Mouse (Mus musculus) kidney, embryonic 15.5 days (tissue): ENCODE measurements around the gene Olfr212. TPM values are rescaled to one million over a fixed set of nuclear protein-coding genes. Genes with fewer than 3 reads are reported as not detected.
"Not testable (repeated sequence)": the region's sequence is repeated elsewhere in the genome, so short reads cannot be mapped to it uniquely, and the experiment has no call there.

Source experiments
- ATAC-seq: fragments of 200-750 bp; cut with Nextera tagmentation; replicated peaks from 2 replicates; pipeline ENCODE4 v1.8.0; 2017; ENCODE audit warnings: moderate TSS enrichment; ENCODE audit not compliant: low FRiP score
- H3K27ac ChIP-seq: fragments of 300-500 bp; sonication (generic); 2 replicates; pipeline ENCODE4 v1.5.1; 2015; ENCODE audit warnings: mild to moderate bottlenecking, inconsistent platforms
- H3K27me3 ChIP-seq: fragments of 300-500 bp; sonication (generic); 2 replicates; pipeline ENCODE4 v1.6.1; 2015; ENCODE audit warnings: inconsistent platforms
- H3K36me3 ChIP-seq: fragments of 300-500 bp; sonication (generic); 2 replicates; pipeline ENCODE4 v1.6.1; 2015; ENCODE audit warnings: inconsistent platforms
- H3K4me1 ChIP-seq: fragments of 300-500 bp; sonication (generic); 2 replicates; pipeline ENCODE4 v1.6.1; 2015; ENCODE audit warnings: inconsistent platforms
- H3K4me2 ChIP-seq: fragments of 300-500 bp; sonication (generic); 2 replicates; pipeline ENCODE4 v1.6.1; 2015; ENCODE audit warnings: moderate library complexity, mild to moderate bottlenecking, inconsistent platforms
- H3K4me3 ChIP-seq: fragments of 300-500 bp; sonication (generic); replicated peaks from 2 replicates; pipeline ENCODE4 v1.5.1; 2015; ENCODE audit warnings: mild to moderate bottlenecking, inconsistent platforms
- H3K9ac ChIP-seq: fragments of 300-500 bp; sonication (generic); 2 replicates; pipeline ENCODE4 v1.6.1; 2015; ENCODE audit warnings: mild to moderate bottlenecking, inconsistent platforms
- H3K9me3 ChIP-seq: fragments of 300-500 bp; sonication (generic); replicated peaks from 2 replicates; pipeline ENCODE4 v1.6.1; 2016; ENCODE audit warnings: inconsistent platforms
- WGBS: fragments of 180-500 bp; shearing (Covaris S2); methylation state at CpG from one replicate; pipeline ENCODE4 v1.1.7; 2015; ENCODE audit warnings: mixed read lengths; 5-methylcytosine and 5-hydroxymethylcytosine counted together
- polyA plus RNA-seq: library from polyadenylated mRNA; unstranded; fragments of >200 nt; fragmentation: Nextera tagmentation; extraction: Ambion mirVana; gene quantifications from 2 replicates; pipeline ENCODE4 v1.2.1, GENCODE M21; 2015

Gene Olfr212
- not detected in 2 replicates for polyA plus RNA-seq

- 92% methylated on average over 20 of the region's 20 CpGs for WGBS
- not testable (repeated sequence) for H3K4me1 ChIP-seq, H3K4me3 ChIP-seq, H3K4me2 ChIP-seq, H3K36me3 ChIP-seq, H3K27me3 ChIP-seq, H3K27ac ChIP-seq, H3K9ac ChIP-seq, ATAC-seq
- peaks cover 17% of the 10 kb centered on the region for H3K9me3 ChIP-seq
Measured at GRCm38 (mm10) chr6:116506302-116507003, at the start of gene Olfr212. Gene Olfr212, plus strand, starts transcription at chr6:116506516.

- whole genome bisulfite sequencing: 71% methylated on average over 4 of the region's 4 CpGs
- Histone ChIP-seq H3K4me2 (no peak overlapping the region), H3K9ac (no peak overlapping the region), H3K4me3 (no peak overlapping the region), H3K27me3 (peaks cover 44% of the 10 kb centered on the region), H3K27ac (no peak overlapping the region), H3K4me1 (peaks cover 8% of the 10 kb centered on the region), H3K36me3 (no peaks in the 10 kb centered on the region), H3K9me3 (no peaks in the 10 kb centered on the region)
- ATAC-seq: no peak
Measured at GRCm38 (mm10) chr6:116458728-116459127, 47.6 kb upstream of the Olfr212 start.

GRCm38 (mm10) chr6:116459232-116459631 lies 47.1 kb upstream of the Olfr212 start:
- no peak overlapping the region for H3K27ac ChIP-seq
- no peak overlapping the region for H3K9ac ChIP-seq
- no peak overlapping the region for H3K4me3 ChIP-seq
- WGBS: 72% methylated on average over 2 of the region's 2 CpGs
- H3K4me2 ChIP-seq: no peak overlapping the region
- ATAC-seq: no peak
- H3K36me3 ChIP-seq: no peaks in the 10 kb centered on the region
- peaks cover 44% of the 10 kb centered on the region for H3K27me3 ChIP-seq
- no peaks in the 10 kb centered on the region for H3K9me3 ChIP-seq
- peaks cover 8% of the 10 kb centered on the region for H3K4me1 ChIP-seq

GRCm38 (mm10) chr6:116460544-116461283 lies 45.6 kb upstream of the Olfr212 start, which contains the start of gene Alox5:
Gene Alox5, minus strand, starts transcription at chr6:116461178.
- H3K9ac ChIP-seq: no peak within 1 kb of the TSS
- H3K36me3 ChIP-seq: no peaks in the 10 kb centered on the region
- no peaks in the 10 kb centered on the region for H3K9me3 ChIP-seq
- peak within 1 kb of the TSS; percentile 42 for H3K4me3 ChIP-seq
- H3K27me3 ChIP-seq: peaks cover 46% of the 10 kb centered on the region
- peaks cover 8% of the 10 kb centered on the region for H3K4me1 ChIP-seq
- 2% methylated on average over 43 of the region's 43 CpGs for WGBS
- H3K27ac ChIP-seq: no peak within 1 kb of the TSS
- H3K4me2 ChIP-seq: peak within 1 kb of the TSS; percentile 69
- peak; percentile 84 for ATAC-seq

GRCm38 (mm10) chr6:116468081-116468480 lies 38.2 kb upstream of the Olfr212 start:
- H3K36me3 ChIP-seq: no peaks in the 10 kb centered on the region
- H3K27me3 ChIP-seq: 0 out of 2 replicates have a peak, but pooled peaks cover 2% of the 10 kb centered on the region
- 37% methylated on average over 3 of the region's 3 CpGs for WGBS
- no peak overlapping the region for H3K4me3 ChIP-seq
- no peaks in the 10 kb centered on the region for H3K9me3 ChIP-seq
- no peak for ATAC-seq
- no peak overlapping the region for H3K9ac ChIP-seq
- no peaks in the 10 kb centered on the region for H3K4me1 ChIP-seq
- no peak overlapping the region for H3K4me2 ChIP-seq
- no peak overlapping the region for H3K27ac ChIP-seq

- Histone ChIP-seq H3K27ac (no peak overlapping the region), H3K4me1 (no peaks in the 10 kb centered on the region), H3K4me3 (no peak overlapping the region), H3K36me3 (no peaks in the 10 kb centered on the region), H3K4me2 (no peak overlapping the region), H3K9me3 (no peaks in the 10 kb centered on the region), H3K9ac (no peak overlapping the region), H3K27me3 (no peaks in the 10 kb centered on the region)
- 79% methylated on average over 1 of the region's 1 CpGs for WGBS
- no peak for ATAC-seq
Measured at GRCm38 (mm10) chr6:116485081-116485480, 21.2 kb upstream of the Olfr212 start.

GRCm38 (mm10) chr6:116486833-116487232 lies 19.5 kb upstream of the Olfr212 start:
- 61% methylated on average over 1 of the region's 1 CpGs for WGBS
- Histone ChIP-seq H3K4me2 (no peak overlapping the region), H3K9me3 (no peaks in the 10 kb centered on the region), H3K27ac (no peak overlapping the region), H3K9ac (no peak overlapping the region), H3K27me3 (no peaks in the 10 kb centered on the region), H3K4me3 (no peak overlapping the region), H3K4me1 (no peaks in the 10 kb centered on the region), H3K36me3 (no peaks in the 10 kb centered on the region)
- no peak for ATAC-seq

- H3K27ac ChIP-seq: no peak within 1 kb of the TSS
- H3K4me3 ChIP-seq: no peak within 1 kb of the TSS
- no peaks in the 10 kb centered on the region for H3K36me3 ChIP-seq
- ATAC-seq: no peak
- H3K4me2 ChIP-seq: no peak within 1 kb of the TSS
- H3K27me3 ChIP-seq: no peaks in the 10 kb centered on the region
- no peaks in the 10 kb centered on the region for H3K4me1 ChIP-seq
- 78% methylated on average over 4 of the region's 4 CpGs for WGBS
- no peak within 1 kb of the TSS for H3K9ac ChIP-seq
- H3K9me3 ChIP-seq: no peaks in the 10 kb centered on the region
Measured at GRCm38 (mm10) chr6:116488791-116489190, 17.5 kb upstream of the Olfr212 start, which contains the start of gene Olfr211. Gene Olfr211, plus strand, starts transcription at chr6:116489091.

- Histone ChIP-seq H3K27ac (no peak overlapping the region), H3K27me3 (no peaks in the 10 kb centered on the region), H3K9ac (no peak overlapping the region), H3K36me3 (no peaks in the 10 kb centered on the region), H3K4me2 (no peak overlapping the region), H3K9me3 (no peaks in the 10 kb centered on the region), H3K4me1 (no peaks in the 10 kb centered on the region), H3K4me3 (no peak overlapping the region)
- ATAC-seq: no peak
- WGBS: 79% methylated on average over 5 of the region's 5 CpGs
Measured at GRCm38 (mm10) chr6:116493742-116494141, 12.6 kb upstream of the Olfr212 start.

GRCm38 (mm10) chr6:116495960-116496359 lies 10.4 kb upstream of the Olfr212 start:
- WGBS: 84% methylated on average over 1 of the region's 1 CpGs
- no peak for ATAC-seq
- H3K4me1 ChIP-seq: no peaks in the 10 kb centered on the region
- H3K27ac ChIP-seq: no peak overlapping the region
- no peak overlapping the region for H3K9ac ChIP-seq
- no peaks in the 10 kb centered on the region for H3K27me3 ChIP-seq
- H3K36me3 ChIP-seq: no peaks in the 10 kb centered on the region
- H3K4me2 ChIP-seq: no peak overlapping the region
- H3K9me3 ChIP-seq: no peaks in the 10 kb centered on the region
- no peak overlapping the region for H3K4me3 ChIP-seq

- H3K9ac ChIP-seq: no peak overlapping the region
- no peaks in the 10 kb centered on the region for H3K27me3 ChIP-seq
- H3K4me3 ChIP-seq: no peak overlapping the region
- no peak overlapping the region for H3K4me2 ChIP-seq
- H3K9me3 ChIP-seq: no peaks in the 10 kb centered on the region
- no peak overlapping the region for H3K27ac ChIP-seq
- no peaks in the 10 kb centered on the region for H3K36me3 ChIP-seq
- no peak for ATAC-seq
- no peaks in the 10 kb centered on the region for H3K4me1 ChIP-seq
Measured at GRCm38 (mm10) chr6:116514832-116515231, 8.5 kb downstream of the Olfr212 start.

GRCm38 (mm10) chr6:116538156-116538555 lies 31.8 kb downstream of the Olfr212 start, which contains the start of gene Olfr213:
Gene Olfr213, plus strand, starts transcription at chr6:116538456.
- Histone ChIP-seq H3K27me3 (no peaks in the 10 kb centered on the region), H3K9me3 (no peaks in the 10 kb centered on the region), H3K4me3 (no peak within 1 kb of the TSS), H3K9ac (no peak within 1 kb of the TSS), H3K36me3 (no peaks in the 10 kb centered on the region), H3K4me2 (no peak within 1 kb of the TSS), H3K4me1 (no peaks in the 10 kb centered on the region), H3K27ac (no peak within 1 kb of the TSS)
- ATAC-seq: no peak
- WGBS: 78% methylated on average over 1 of the region's 1 CpGs
